Mouse (Mus musculus): Measurements from ENCODE around the gene Tdrd6. TPM values are rescaled to one million over a fixed set of nuclear protein-coding genes. Genes with fewer than 3 reads are reported as not detected.
A peak's percentile ranks its signal among the peaks of the same experiment; 100 is the strongest.

The Tdrd6 gene
- total RNA-seq, 2 experiments from 2014 or later = 0.36 to 1.0 TPM

GRCm38 (mm10) chr17:43645136-43645535 is 15.0 kb upstream of the Tdrd6 start:
- Histone ChIP-seq H3K27ac (no peak overlapping the region), H3K4me3 (no peak overlapping the region)
- no peak for DNase-seq (ENCODE audit: low spot score in 2 of 2)
- no peak for TF ChIP-seq CTCF (conservative IDR thresholded peaks at IDR 0.05)

- no peak overlapping the region for H3K4me3 ChIP-seq
- no peak for DNase-seq (ENCODE audit: low spot score in 2 of 2)
- no peak overlapping the region for H3K27ac ChIP-seq
- TF ChIP-seq CTCF (conservative IDR thresholded peaks at IDR 0.05) = no peak
Observed at GRCm38 (mm10) chr17:43644375-43644774, 14.3 kb upstream of the Tdrd6 start.

- TF ChIP-seq CTCF (conservative IDR thresholded peaks at IDR 0.05) = no peak
Observed at GRCm38 (mm10) chr17:43643191-43643590, 13.1 kb upstream of the Tdrd6 start.

GRCm38 (mm10) chr17:43640825-43641224 is 10.7 kb upstream of the Tdrd6 start:
- Histone ChIP-seq H3K4me3 (no peak overlapping the region), H3K27ac (no peak overlapping the region)
- DNase-seq (ENCODE audit: low spot score in 2 of 2) = no peak
- TF ChIP-seq CTCF (conservative IDR thresholded peaks at IDR 0.05) = peak; percentile 52

More at GRCm38 (mm10) chr17:43643191-43643590, 13.1 kb upstream of the Tdrd6 start:
- DNase-seq (ENCODE audit: low spot score in 2 of 2) = no peak
- H3K4me3 ChIP-seq = no peak overlapping the region
- H3K27ac ChIP-seq = no peak overlapping the region

- no peak for TF ChIP-seq CTCF (conservative IDR thresholded peaks at IDR 0.05)
- Histone ChIP-seq H3K4me3 (no peak overlapping the region), H3K27ac (no peak overlapping the region)
- DNase-seq (ENCODE audit: low spot score in 2 of 2) = no peak
Observed at GRCm38 (mm10) chr17:43637146-43637545, 7.0 kb upstream of the Tdrd6 start.

GRCm38 (mm10) chr17:43630427-43630760 is 295 bp upstream of the Tdrd6 start:
- no peak for DNase-seq (ENCODE audit: low spot score in 2 of 2)
- Histone ChIP-seq H3K27ac (no peak overlapping the region), H3K4me3 (peak overlapping the region; percentile 50; the same call in 1 of the 2 replicates)
- TF ChIP-seq CTCF (conservative IDR thresholded peaks at IDR 0.05) = no peak

- TF ChIP-seq CTCF (conservative IDR thresholded peaks at IDR 0.05) = no peak
- DNase-seq (ENCODE audit: low spot score in 2 of 2) = no peak
- H3K4me3 ChIP-seq = no peak overlapping the region
- no peak overlapping the region for H3K27ac ChIP-seq
Observed at GRCm38 (mm10) chr17:43629026-43629495, 1.0 kb downstream of the Tdrd6 start.

- no peak for TF ChIP-seq CTCF (conservative IDR thresholded peaks at IDR 0.05)
- H3K4me3 ChIP-seq = no peak overlapping the region
- no peak overlapping the region for H3K27ac ChIP-seq
- no peak for DNase-seq (ENCODE audit: low spot score in 2 of 2)
Observed at GRCm38 (mm10) chr17:43628246-43628645, 1.9 kb downstream of the Tdrd6 start.

GRCm38 (mm10) chr17:43622076-43622475 is 8.0 kb downstream of the Tdrd6 start:
- no peak for TF ChIP-seq CTCF (conservative IDR thresholded peaks at IDR 0.05)
- Histone ChIP-seq H3K4me3 (no peak overlapping the region), H3K27ac (no peak overlapping the region)
- no peak for DNase-seq (ENCODE audit: low spot score in 2 of 2)

- Histone ChIP-seq H3K4me3 (no peak overlapping the region), H3K27ac (no peak overlapping the region)
- DNase-seq (ENCODE audit: low spot score in 2 of 2) = no peak
- TF ChIP-seq CTCF (conservative IDR thresholded peaks at IDR 0.05) = no peak
Observed at GRCm38 (mm10) chr17:43619156-43619555, 10.9 kb downstream of the Tdrd6 start.

GRCm38 (mm10) chr17:43612221-43612620 is 17.9 kb downstream of the Tdrd6 start:
- H3K27ac ChIP-seq = no peak overlapping the region
- TF ChIP-seq CTCF (conservative IDR thresholded peaks at IDR 0.05) = no peak
- no peak for DNase-seq (ENCODE audit: low spot score in 2 of 2)
- H3K4me3 ChIP-seq = no peak overlapping the region

- Histone ChIP-seq H3K4me3 (no peak overlapping the region), H3K27ac (no peak overlapping the region)
- TF ChIP-seq CTCF (conservative IDR thresholded peaks at IDR 0.05) = peak; percentile 90
- DNase-seq (ENCODE audit: low spot score in 2 of 2) = peak; percentile 48 to 65
Observed at GRCm38 (mm10) chr17:43611586-43611985, 18.5 kb downstream of the Tdrd6 start.

- TF ChIP-seq CTCF (conservative IDR thresholded peaks at IDR 0.05) = peak; percentile 96
- Histone ChIP-seq H3K27ac (no peak overlapping the region), H3K4me3 (no peak overlapping the region)
- peak; percentile 33 to 74 for DNase-seq (ENCODE audit: low spot score in 2 of 2)
Observed at GRCm38 (mm10) chr17:43606704-43607103, 23.4 kb downstream of the Tdrd6 start.

- TF ChIP-seq CTCF (conservative IDR thresholded peaks at IDR 0.05) = no peak
- H3K27ac ChIP-seq = no peak overlapping the region
- no peak overlapping the region for H3K4me3 ChIP-seq
- no peak for DNase-seq (ENCODE audit: low spot score in 2 of 2)
Observed at GRCm38 (mm10) chr17:43598706-43599105, 31.4 kb downstream of the Tdrd6 start.

- H3K27ac ChIP-seq = no peak overlapping the region
- no peak overlapping the region for H3K4me3 ChIP-seq
- TF ChIP-seq CTCF (conservative IDR thresholded peaks at IDR 0.05) = peak; percentile 55
- no peak for DNase-seq (ENCODE audit: low spot score in 2 of 2)
Observed at GRCm38 (mm10) chr17:43597742-43598141, 32.4 kb downstream of the Tdrd6 start.
